Mouse (Mus musculus) ovary, postnatal 36 days (tissue): ENCODE data around the gene Poll.
A peak's percentile ranks its signal among the peaks of the same experiment; 100 is the strongest.
"Not testable (repeated sequence)": the region's sequence is repeated elsewhere in the genome, so short reads cannot be mapped to it uniquely, and the experiment has no call there.

Experiments used
- DNase-seq: peaks from one replicate; pipeline ENCODE4 v3.0.0; 2022; ENCODE audit warnings: low spot score, mixed read lengths

Gene Poll

DNA sequence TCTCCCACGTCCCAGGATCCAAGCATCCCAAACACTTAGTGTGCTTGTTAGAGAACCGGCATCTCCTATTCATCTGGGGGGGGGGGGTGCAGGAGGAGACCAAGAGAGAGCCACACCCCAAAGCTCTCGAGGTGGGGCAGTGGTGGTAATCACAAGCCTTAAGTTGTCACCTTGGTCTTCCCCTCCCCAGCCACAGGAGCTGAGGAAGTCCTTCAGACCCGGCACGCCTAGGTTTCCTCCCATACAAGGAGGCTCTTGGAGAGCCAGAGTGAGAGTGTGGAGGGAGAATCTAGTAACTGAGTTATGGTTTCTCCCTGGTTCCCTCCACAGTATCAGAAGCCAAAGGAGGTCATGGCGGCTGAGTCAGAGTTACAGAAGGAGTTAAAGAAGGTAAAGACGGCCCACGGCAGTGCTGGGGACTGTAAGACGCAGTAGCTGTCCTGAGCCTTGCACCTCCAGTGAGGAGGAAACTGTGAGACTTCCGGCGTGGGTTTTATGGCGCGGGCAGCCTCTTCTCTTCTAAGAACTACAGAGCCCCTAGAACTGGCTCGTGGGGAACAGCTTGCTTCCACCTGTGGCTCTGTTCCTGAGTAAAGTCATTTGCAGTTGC is 16.9 kb upstream of the Poll start:
- no peak for DNase-seq

GRCm38 (mm10) chr19:45575632-45576001 is 15.3 kb upstream of the Poll start:
- DNase-seq = no peak

DNA sequence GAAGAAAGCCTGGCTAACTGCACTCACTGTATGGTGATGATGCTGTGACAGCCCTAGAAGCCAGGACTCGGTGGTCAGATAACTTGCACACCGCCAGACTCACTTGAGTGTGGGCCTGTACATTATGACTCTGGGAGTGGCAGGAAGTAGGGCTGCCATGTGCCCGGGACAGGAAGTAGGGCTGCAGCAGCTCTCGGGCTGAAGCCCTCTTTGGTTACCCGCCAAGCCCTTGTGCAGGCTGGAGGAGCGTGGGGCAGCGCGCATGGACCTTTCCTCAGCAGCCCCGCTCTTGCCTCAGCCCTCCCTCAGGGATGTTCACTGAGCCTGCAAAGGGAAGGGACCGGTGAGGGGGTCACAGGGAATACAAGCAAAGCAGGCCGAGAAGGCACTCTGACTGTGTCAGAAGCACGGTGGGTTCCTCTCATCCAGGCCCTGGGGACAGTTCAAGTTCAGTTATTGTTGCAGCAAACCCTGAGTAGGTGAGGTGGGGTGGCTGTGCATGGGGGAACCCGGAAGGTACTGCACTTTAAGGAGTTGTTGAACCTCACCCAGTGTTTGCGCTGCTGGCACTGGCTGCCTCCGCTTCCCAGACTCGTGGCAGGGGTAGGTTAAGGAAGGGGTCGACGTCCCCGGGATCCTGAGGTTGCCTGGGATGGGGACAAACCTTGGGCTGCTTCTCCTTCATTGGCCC is 14.8 kb upstream of the Poll start:
- DNase-seq = no peak

GRCm38 (mm10) chr19:45574339-45574898 is 14.1 kb upstream of the Poll start:
- DNase-seq = no peak

DNA sequence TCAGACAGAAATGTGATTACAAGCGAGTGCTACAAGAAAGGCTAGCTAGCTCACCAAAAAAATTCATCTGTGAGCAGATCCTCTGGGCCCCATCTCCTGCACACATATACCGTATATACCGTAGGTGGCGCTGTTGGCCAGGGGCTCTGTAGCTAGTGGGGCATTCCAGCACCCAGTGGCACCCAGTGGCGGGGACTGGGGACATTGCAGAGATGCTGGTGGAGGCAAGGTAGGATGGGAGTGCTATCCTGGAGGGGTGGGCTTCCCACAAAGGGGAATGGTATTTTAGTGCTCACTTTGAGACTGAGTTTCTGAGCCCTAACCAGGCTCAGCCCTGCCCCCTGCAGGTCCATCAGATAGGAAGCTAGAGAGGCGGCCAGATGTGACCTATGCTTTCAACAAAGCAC is 13.5 kb upstream of the Poll start:
- DNase-seq = peak; percentile 62

DNA sequence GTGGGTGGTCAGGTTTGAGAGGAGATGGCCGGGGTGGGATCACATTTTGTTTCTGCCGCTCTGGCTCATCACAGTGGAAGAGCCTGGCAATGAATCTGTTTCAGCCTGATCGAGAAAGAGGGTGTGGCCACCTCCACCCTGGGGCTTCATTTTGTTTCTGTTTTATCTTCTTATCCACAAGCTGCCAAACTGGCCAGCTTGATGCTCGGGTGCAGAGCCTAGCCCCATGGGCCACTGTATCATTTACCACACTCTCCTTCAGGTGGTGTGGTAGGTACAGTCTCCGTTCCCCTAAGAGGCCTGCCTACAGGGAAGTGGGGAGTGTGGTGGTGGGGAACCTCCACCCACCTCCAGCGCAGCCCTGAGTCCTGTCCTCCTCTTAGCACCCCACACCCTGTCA is 12.7 kb upstream of the Poll start:
- DNase-seq = no peak

DNA sequence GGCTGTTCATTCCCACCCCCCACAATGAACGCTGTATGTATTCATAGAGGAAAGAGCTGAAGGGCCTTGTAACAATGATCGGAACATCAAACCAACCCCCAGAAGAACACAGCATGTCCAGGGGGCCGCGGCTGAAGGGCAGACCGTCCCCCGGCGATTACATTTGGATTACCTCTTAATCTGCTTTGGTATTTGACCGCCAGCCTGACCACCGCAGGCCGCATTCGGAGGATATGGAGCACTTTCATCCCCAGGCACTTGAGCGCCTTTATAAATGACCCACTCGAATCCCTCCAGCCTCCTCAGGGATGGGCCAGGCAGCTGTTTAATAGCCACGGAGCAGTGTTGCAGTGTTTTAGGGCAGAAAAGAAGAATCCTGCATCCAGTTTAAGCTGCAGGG is 7.0 kb upstream of the Poll start:
- no peak for DNase-seq

DNA sequence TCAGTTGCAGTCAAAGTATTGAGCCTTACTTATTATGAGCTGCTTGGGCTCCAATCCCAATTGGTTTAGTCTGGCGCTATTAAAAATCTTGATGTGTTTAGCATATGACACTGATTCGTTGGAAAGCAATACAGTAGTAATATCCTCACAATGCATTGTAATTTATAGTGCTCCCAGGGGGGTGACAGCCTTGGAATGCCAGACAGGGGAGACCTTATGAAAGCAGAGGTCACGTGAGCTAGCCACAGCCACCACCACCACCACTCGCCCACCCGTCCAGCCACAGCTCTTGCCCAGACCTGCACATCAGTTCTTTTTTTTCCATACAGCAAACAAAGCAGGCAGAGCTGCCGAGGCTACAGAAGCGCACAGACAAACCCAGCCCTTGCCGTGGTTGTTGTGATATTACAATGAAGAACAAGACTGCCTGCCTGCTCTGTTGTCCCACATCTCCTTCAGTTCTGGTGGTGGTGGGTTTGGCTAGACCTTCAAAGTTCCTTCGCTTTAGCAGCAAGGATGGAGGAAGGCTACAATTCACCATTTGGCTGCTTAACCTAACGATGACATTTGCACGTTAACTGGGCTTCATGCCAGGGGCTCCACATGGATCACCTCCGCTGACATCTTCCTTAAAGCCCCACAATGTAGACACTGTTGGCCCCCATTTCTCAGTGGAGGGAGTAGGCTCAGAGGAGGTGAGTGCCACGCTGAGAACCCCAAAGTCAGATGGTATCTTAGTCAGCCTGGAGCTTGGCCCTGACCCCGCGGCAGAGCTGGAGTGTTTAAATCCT is 5.8 kb upstream of the Poll start:
- DNase-seq = no peak

GRCm38 (mm10) chr19:45554136-45554535 is 6.2 kb downstream of the Poll start:
- DNase-seq = no peak

DNA sequence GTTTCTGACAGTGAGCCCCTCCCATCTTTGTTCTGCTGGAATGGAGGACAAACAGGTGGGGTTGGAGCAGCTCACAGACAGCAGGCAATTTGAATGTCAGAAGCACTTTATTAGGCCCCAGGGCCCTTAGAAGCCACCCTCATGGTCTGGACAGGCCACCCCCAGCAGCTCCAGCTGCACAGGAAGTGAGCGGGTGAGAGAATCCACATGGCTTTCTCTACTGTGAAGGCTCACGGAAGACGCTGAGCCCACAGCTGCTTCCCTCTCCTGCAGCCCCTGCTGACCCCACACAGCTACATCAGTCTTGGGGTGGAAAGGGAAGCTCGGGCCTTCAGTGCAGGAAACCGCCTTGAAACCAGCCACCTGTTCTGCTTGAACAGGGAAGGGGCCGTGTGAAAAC is 8.1 kb downstream of the Poll start:
- DNase-seq = no peak

DNA sequence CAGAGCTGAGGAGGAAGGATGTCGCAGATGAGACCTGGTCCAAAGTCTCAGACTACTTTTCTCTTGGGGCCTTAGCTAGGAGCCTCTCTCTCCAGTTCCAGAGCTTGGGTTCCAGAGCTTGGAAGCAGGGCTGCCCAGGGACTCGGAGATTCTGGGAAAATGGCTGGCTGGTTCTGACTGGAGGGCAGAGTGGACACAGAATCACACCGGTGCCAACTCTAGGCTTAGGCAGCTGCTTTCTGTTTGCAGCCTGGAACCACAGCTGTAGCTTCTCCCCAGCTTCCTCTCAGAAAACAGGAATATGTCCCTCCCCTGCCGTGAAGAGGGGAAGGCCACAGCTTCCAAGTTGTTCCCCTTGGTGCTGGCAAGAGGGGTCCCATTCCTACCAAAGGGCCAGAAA is 10.4 kb downstream of the Poll start:
- no peak for DNase-seq

DNA sequence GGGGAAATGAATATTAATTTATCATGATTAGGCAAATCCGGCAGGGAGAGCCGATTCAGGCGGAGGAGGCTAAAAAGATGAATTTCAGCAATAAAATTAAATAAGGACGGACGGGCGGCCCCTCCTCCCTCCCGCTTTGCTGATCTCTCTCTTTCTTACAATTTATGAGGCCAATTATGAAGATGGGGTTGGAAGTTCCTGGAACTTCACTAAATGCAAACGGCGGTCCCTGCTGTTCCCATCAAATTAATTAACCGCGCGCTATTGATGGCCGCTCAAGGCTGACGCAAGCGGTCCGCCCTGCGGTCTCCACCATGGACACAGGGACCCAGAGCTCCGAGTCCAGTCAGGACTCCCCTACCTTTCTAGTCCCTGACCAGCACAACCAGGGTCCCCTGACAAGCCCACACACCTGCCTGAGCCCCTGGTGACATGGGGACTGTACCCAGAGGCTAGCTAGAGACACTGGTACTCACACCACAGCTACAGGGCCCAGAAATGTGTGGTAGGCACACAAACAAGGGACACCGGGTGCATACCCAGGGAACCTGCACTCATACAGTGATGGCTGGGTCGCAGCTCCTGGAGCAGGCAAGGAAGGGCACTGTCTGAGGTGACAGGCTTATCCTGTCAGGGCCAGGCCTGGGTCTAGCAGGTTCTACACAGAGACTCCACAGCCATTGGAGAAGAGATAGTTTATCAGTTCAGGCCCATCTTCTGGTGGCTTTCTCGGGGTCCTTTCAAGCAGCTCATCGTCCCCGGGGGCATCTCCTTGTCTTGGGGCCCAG is 11.0 kb downstream of the Poll start:
- no peak for DNase-seq

DNA sequence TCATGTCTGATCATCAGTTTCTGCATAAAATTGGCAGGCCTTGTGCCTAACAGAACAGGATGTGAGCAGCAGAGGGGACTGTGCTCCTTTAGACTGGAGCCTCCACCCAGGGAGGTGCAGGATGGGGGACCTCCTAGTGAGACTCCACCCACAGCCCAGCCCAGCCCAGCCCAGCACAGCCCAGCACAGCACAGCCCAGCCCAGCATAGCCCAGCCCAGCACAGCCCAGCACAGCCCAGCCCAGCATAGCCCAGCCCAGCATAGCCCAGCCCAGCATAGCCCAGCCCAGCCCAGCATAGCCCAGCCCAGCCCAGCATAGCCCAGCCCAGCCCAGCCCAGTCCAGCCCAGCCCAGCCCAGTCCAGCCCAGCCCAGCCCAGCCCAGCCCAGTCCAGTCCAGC is 12.1 kb downstream of the Poll start:
- DNase-seq = not testable (repeated sequence)

GRCm38 (mm10) chr19:45544925-45545321 is 15.4 kb downstream of the Poll start:
- DNase-seq = peak; percentile 87

DNA sequence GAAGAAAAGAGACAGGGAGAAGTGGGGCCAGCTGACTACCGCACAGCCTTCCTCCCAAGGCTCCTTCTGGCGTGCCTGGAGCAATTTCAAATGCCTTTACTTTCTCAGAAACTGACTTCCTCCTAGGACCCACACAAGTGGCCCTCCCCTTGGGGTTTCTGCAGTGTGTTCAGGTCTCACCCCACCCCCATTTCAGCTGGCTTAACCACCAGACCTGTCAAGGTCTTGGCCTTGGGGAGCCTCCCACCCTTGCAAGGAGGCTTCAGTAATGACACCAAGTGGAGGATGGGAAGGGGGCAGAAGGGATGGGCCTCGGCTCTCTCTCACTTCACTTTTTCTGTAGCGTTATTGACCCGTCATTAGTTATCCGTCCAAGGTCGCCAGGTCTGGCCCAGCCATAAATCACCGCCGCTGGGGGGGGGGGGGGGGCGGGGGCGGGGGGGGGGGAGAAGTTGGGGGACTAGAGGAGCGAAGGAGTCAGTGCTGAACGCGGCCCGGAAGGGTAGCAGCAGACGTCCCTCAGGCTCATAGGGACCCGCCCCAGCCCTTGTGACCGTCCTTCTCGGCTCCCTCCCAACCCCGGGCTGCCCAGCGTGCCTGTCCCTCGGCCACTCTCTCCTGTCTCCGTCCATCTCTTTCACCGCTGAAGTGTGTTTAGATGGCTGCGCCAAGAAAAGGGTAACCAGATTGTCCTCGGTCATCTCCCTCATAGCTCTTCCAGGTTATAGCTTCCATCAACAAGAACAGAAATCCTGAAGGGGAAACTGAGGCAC is 16.0 kb downstream of the Poll start:
- peak; percentile 53 for DNase-seq

DNA sequence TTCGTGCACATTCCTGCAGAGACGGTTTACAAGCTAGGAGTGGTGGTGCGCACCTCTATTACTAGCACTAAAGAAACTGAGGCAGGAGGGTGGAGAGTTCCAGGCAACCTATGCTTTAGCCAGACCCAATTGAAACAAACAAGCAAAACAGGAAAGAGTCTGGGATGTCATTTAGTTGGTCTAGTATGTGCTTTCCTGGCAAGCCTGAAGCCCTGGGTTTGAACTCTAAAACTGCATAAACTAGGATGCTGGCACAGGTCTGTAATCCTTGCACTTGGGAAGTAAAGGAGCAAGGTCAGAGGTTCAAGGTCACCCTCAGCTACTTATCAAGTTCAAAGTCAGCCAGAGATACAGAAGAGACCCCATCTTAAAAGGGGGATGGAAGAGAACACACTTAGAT is 18.3 kb downstream of the Poll start:
- no peak for DNase-seq

GRCm38 (mm10) chr19:45541409-45542041 is 18.8 kb downstream of the Poll start:
- peak; percentile 64 for DNase-seq

DNA sequence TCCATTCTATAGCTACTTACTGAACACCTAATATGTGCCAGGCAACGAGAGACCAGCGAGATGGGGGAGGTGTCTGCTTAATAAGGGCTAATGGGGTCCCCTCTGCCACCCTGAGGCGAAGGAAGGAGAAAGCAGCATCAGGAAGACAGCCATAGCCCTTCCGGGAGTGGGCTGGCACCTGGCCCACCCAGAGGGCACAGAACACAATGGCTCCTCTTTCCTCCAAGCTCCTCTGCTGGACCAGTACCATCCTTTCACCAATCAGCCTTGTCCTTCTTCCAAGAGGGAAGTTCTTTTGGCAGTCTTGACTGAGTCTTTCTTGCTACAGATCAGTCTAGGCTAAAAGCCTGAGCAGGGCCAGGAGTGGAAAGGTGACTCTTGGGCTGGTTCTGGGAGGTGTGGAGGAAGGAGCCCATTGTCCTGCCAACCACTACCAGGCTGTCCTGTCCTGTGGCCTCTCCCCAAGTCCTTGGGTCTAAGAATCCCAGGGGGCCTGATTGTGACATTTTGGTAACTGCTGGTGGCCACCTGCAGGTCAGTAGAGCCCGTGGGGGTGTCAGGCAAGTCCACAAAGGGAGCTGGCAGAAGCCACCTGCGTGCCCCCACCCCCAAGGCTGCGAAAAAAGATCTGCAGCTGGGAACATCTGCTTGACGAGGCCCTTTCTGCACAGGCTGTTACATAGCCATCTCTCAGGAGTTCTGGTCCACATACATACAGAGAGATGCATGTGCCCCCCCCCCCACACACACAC is 19.5 kb downstream of the Poll start:
- DNase-seq = no peak

DNA sequence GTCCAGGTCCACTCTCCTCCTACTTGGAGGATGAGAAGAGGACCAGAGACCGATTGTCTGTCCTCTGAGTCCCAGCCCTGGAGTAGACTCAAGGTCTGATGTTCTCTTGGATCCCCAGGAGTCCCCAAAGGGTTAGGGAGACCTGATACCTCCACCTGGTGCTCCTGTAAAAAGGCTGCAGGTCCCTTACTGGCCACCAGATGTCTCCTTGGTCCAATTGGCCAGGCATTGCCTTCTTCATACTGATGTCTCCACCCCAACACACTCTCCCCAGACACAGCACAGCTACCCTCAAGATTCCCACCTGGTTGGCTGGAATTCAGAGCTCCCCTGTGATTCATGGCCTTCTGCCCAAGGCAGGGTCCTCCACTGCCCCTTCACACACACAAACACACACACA is 22.8 kb downstream of the Poll start:
- DNase-seq = peak; percentile 47

- no peak for DNase-seq
These were observed 24.4 kb downstream of the Poll start for GRCm38 (mm10) chr19:45535929-45536328.
